Mouse (Mus musculus): Measurements from ENCODE around the gene Tm4sf4.

Gene Tm4sf4

DNA sequence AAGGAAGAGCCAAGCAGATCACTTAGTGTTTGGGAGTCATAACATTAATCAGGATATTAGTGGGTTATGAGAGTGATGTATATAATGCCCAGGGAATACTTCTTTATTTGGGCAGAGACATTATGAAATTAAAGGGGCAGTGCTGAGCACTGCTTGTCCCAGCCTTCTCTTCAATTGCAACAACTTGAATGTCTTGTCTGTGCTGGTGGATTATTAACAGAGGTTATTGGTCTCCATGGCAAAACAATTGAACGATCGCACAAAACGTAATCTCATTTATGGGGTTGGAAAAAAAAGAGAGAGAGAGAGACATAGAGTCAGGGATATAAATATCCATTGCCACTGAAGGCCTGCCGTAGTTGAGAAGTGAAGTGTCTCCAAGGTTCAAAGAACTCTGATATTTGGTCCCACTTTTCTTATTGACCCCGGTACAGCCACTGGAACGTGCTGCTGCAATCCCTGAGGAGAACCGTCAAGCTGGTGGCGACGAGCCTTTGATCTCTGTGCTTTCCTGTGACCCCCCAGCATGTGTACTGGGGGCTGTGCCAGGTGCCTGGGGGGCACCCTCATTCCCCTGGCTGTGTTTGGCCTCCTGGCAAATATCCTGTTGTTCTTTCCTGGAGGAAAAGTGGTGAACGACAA lies at the start of gene Tm4sf4:
TSS of gene Tm4sf4 (plus strand) at position 226 of the 642 bp plus-strand sequence.
- no peak for DNase-seq

DNA sequence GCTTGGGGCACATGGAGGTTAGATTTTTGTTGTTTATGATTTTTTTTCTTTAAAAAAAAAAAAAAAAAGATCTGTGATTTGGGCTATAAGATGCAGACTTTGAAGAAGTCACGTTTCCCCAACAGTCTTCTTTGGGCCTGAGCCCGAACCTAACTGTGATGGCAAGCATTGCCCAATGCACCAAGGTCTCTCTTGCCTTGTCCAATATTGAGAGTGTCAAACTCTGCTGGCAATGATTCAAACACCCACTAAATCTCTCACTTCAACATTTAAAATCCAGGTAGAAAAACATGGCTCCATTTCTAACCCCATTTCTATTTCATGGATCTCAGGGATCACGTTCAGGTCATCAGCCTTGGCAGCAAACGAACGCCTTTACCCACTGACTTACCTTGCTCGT lies 38.7 kb upstream of the Tm4sf4 start:
- DNase-seq = no peak

DNA sequence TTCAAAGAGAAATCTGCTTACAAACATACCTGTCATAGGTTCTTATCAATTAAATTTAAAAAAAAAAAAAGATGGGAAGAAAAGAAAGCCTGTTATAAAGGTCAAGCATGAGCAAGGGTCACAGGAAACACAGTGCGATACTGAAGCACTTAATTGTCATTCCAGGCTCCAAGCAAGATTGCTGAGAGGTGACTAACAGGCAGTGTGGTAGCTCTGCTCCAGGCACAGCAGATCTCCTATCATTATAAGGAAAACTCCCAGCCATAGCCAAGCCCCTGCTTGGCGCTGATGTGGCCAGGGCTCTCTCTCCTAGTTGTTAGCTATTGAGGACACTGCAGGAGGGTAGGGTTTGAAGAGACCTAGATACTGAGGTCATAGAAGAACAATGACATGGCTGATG lies 38.2 kb upstream of the Tm4sf4 start:
- no peak for DNase-seq

DNA sequence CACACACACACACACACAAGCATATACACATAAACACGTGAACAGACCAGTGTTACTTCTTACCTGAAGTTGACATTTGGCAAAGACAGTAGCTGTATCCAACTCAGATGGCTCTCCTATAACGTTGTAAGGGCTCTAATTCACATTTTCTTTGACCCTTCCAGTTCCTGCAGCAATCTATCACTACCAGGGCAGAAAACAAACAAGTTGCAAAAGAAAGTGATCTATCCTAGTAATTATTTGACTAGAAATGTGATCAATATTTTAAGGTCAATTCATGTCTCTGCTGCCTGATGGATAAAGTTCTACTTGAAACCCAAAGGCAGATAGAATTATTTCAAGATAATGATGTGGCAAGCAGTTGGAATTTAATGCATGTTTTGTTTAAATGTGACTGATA lies 37.5 kb upstream of the Tm4sf4 start:
- DNase-seq = no peak

DNA sequence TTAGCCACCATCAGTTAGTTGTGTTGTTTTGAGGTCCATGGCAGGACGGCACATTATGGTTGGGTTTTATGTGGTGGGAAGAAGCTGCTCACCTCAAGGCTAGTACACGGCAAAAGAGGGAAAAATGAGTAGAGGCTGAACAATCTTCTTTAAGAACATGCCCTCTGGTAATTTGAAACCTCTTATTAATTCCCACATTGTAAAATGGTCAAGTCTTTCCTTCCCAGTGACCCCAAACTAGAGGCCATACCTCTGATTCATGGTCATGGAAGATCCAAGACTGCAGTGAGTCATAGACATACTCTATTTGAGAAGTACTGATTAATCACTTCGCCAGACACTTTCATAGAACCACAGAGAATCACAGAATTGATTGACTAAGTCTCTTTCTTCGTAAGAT lies 13.6 kb upstream of the Tm4sf4 start:
- DNase-seq = no peak

DNA sequence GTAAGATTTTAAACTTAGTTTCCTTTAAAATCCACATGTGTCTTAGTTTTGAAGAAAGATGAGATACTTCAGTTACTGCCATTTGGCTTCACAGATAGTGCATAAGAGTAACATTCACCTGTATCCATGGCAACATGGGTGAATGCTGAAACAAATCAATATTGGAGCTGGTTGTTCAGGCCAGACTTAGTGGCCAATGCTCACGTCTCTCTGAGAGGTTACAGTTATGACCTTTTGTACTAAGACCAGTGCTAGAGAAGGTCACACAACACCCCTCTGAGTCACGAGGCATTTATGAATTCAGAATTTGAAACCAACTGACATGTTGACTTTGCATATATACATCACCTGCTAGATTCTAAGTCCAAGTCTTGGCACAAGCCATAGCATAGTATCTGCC lies 4.9 kb upstream of the Tm4sf4 start:
- DNase-seq = no peak

DNA sequence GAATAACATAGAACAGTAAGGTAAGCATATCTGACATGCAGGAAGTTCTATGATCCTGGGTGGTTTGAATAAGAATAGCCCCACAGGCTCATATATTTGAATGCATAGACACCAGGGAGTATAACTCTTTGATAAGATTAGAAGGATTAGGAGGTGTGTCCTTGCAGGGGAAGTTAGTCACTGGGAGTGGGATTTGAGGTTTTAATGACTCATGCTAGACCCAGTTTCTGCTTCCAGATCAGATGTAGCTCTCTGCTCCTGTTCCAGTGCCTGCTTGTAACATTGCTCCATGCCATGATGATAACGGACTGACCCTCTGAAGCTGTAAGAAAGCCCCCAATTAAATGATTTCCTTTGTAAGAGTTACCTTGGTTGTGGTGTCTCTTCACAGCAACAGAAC lies 4.5 kb upstream of the Tm4sf4 start:
- no peak for DNase-seq

DNA sequence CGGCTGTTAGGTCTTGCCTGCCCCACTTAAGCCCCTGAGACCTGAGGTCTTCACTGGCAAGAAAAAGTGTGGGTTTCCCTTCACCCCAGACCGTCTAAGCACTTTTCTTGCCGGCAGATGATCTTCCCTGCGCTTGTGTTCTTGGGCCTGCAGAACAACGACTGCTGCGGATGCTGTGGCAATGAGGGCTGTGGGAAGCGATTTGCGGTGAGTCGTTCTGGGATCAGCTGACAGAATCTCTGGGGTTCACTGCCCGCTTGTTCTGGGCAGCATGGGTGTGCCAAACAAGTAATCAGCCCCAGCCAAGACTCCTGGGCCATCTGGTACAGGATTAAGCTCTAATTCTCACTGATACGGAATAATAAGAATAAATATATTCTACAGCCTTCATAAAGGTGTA lies 1.2 kb downstream of the Tm4sf4 start:
- no peak for DNase-seq

DNA sequence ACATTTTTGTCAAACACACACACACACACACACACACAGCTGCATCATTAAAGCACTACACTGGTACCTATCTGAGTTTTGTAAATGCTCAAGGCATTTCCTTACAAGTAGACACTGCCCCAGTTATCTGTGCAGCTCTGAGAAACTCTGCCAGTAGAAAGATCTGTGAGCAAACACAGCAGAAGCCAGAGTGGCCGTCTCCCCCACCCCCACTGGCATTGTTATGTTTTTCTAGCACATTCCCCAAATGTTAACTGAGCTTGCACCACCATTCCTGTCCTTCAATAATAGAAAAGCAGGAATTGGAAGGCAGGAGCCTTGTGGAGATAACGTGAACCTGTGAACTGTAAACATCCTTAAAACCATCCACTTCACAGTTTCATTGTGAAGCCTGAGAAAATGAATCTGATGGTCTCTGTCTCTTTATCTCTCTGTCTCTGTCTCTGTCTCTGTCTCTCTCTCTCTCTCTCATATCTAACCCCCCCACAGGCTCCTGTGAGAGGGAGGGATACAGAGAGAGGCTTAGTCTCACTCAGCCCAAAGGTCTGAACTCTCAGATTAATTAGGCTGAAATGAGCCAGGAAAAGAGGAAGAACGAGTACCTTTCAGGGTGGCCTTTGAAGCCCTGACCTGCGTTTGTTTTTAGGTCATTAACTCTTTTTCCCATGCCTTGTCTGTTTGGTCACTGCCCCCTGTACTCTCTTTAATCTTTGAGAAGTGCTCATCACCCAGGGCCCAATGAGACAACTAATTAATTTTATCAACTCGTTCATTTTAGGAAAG lies 3.8 kb downstream of the Tm4sf4 start:
- DNase-seq = peak; percentile 91

DNA sequence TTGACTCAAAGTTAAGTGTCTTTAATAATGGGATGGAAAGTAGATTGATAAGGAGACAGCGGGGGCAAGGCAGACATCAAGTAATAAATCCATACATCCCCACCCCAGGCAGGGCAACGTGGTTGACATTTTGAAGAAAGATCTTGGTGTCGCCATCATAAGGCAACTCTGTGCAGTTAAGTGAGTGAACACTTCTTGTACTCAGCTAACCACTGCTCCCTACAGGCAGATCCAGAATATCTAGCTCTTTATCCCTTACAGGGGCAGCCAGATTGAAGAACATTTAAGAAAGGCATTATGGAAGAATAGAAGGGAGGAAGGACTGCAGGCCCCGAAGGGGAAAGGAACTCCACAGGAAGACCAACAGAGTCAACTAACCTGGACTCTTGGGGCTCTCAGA lies 4.4 kb downstream of the Tm4sf4 start:
- no peak for DNase-seq

DNA sequence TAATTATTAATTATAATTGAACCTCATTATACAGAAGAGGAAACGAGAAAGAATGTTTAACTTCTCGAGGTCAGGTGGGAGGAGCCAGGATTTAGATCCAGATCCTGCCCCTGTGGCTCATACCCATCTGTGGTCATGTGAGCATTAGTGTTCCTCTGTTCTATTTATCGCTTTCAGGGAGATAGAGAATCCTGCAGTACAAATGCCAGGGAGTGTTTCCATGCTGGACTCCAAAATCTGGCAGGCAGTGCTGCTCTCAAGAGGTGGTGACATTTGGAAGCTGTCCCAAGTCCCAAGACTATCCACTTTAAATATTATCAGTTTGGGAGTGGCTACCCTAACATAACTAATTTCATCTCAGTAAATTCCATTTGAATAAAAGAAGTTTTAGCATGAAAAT lies 6.6 kb downstream of the Tm4sf4 start:
- peak; percentile 91 for DNase-seq

DNA sequence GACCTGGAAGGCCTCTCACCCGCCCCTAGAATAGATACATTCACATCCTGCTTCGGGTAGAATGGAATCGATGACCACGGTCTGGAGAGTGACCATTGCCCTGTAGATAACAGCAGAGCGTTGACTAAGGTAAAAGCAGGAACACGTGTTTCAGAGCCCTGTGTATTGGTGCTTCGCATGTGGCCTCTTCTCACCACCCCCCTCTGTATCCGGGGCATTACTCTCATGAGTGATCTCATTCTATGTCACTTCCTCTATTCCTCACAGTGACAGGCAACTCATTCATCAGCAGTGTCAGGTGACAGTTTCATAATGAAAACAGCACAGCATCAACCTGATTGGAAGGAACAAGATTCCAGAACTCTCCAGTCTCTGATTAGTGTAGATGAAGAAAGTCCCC lies 10.2 kb downstream of the Tm4sf4 start:
- DNase-seq = no peak

DNA sequence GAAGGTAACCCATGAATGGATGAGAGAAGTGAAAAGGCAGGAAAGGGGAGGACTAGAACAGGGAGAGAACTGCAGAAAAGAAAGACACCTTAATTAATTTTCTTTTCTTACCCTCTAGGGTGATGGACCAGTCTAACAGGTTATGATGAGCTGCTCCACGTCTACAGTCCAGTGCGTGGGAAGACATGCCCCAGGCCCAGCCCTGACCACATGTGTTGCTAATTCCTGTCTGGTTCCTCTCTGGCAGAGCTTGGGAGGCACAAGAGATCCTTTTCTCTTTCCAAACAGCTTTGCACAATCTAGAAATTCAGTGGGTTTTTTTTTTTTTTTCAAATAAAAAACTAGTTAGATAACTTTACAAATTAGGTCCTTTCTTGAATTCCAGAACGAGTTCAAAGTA lies 15.8 kb downstream of the Tm4sf4 start:
- no peak for DNase-seq

DNA sequence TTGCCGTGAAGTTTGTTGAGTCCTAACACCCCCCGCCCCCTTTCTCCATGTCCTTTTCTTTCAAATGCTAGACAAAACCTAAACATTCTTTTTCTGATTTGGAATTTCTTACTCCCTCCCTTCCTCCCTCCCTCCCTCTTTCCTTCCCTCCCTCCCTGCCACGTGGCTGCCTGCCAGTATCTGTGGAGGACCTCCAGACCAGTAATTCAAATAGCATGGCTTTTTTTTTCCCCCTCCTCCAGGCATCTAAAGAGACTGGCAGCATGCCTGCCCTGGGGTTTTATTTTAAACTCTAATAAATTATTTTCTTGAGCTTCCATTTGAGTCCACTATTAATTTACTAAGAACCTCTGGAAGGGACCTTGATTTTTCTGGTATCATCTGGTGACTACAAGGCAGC lies 20.6 kb downstream of the Tm4sf4 start:
- DNase-seq = no peak

DNA sequence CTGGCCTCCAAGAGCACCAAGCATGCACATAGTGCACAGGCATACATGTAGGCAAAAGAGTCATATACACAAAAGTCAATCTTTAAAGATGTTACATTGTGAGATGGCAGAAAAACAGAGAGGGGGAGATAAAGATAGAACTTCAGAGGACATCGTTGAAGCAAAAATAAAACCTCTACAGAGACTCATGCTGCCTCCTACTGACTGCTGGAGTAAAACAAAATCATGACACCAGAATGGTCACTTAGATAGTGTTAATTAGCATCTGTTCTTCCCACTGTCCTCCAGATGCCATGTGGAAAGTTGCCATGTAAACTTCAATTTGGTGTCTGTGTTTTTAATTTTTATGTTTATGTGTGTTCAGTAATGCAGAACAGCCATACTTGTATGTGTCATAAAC lies 22.8 kb downstream of the Tm4sf4 start:
- no peak for DNase-seq

DNA sequence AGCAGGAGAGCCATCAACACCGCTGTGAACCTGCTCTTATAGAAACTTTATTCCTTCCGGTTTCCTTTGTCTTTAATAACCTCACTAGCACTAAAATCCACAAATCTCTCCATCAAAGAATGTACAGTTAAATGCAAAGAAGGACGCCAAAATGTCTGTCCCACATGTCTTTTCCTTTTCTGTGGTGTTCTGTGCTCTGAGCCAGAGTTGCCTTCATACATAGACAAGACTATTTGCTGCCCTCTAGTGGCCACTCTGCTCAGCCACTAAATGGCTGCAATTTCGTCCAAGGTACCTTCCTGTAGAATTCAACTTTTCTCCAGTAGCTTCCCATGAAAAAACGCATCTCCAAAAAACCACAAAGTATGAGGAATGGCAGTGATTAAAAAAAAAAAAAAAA lies 23.3 kb downstream of the Tm4sf4 start:
- DNase-seq = peak; percentile 88

DNA sequence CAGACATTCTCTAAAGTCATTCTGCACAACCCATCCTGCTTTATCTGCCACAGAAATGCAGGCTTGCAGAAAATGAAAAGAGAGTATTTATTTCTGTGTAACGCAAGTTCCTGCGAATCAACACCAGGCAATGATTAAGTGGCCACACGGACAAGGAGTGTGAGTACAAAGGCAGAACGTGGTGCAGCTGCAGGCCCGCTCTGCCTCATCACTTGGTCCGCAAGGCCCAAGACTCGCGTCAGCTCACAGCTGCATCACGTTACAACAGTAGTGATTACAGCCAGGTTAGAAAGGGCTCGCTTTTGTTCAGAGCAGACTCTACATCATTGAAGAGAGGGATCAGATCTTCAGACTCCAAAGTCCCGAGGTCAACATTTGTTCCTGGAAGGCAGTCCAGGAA lies 33.5 kb downstream of the Tm4sf4 start:
- DNase-seq = peak; percentile 75

DNA sequence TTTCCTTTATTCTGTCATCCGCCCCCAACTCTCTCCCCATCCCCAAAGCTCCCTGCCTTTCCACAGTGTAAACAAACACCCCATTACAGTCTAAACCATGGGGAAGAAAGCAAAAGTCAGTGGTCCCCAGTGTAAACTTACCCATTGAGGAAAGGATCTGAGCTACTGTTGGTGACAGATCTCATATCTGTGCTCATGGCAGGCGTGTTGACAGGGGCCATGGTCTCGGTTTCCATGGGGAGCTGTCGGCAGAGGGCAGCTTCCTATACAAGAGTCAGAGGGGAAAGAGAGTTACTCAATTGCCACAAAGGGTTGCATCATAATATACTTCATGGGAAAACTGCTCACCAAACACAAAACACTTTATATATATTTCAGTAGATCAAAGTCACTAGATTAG lies 38.2 kb downstream of the Tm4sf4 start:
- DNase-seq = no peak

DNA sequence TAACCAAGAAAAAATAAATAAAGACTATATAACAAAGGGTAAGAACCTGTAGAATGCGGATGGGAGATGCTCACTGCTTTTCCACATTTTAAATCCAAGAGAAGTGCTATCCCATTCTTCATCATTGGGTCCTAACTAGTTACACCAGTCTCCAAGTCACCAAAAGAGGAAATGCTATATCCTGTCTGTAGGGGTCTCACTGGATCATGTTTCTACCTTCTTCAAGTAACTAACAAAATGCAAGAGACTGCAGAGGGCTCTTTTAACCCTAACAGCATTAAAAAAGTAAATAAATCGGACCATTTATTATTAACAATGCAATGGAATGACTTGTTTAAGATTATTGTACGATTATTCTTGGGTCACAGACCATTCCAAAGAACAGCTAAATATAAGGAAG lies 41.2 kb downstream of the Tm4sf4 start:
- no peak for DNase-seq

DNA sequence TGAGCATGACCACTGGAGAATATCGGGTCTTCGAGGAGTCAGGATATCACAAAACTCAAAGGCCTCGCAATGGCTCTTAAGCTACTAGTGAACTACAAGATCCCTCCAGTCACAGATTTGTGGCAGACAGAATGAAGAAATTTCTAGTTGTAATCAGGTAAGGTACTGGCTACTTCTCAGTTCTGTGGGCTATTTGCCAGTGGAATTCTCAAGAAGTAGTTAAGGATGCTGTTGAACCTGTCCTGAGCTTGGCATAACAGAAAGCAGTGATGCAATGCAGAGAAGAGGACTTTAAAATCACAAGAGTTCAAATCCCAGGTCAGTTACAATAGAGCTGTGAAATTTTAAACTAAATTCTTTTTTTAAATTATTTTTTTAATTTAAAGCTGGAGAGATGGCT lies 44.2 kb downstream of the Tm4sf4 start:
- no peak for DNase-seq

DNA sequence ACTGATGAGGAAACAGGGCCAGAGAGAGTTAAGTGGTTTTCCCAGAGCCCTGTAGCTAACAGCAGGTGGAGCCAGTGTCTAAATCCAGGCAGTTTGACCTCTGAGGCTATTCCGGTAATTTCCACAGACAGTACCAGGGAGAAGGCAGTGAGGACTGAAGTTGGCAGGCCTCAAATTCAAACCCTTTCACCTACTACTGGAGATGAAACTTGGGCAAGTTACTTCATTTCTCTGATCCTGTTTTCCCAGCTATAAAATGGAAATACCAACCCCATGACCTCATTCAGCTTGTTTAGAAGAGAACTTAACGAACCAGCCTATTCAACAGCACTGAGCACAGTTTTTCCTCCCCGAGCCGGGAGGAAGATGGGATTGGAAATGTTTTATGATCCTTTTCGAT lies 45.2 kb downstream of the Tm4sf4 start:
- DNase-seq = peak; percentile 94

DNA sequence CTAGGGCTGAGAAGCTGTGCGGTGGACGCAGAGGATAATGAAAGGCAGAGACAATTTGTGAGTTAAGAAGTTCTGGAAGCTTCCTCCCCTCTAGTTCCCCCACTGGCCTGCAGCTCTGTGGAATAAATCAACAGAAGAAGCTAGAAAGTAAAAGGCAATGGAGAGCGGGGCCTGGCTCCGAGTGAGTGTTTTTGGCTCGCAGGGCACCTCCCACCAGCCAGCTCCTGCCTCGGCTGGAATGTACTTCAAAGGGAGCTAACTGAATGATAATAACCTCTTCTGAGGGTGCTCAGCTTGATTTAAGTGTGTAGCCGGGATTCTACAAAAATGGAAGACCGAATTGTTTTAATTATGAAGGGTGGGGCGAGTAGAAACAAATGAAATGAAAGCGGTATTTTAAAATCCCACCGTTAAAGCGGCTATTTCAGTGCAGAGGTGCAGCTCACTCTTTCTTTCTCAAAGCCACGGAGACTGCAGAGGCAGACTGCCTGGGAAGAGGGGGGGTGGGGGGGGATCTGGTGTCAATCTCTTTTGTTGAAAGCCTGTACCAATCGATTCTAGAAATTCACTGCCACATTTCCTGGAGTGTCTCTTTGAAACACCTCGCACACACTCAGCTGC lies 46.0 kb downstream of the Tm4sf4 start:
- DNase-seq = peak; percentile 94

DNA sequence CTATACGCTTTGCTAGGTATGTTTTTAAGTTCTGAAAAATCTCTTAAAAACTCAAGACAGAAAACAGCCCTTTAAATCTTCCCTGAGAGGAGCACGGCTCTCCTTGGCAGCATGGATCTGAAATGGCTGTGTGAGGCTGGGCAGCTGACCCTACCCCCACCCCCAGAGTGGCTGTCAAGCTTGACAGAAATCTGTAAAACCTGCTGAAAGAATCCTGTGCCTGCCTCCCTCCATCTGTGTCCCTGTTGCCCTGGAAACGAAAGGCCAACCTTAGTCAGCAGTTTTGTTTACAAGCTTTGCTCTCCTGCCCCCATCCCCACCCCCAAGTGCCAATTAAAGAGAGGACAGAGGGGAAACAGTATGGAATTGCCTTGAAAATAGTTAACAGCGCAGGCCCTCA lies 47.3 kb downstream of the Tm4sf4 start:
- DNase-seq = peak; percentile 76

DNA sequence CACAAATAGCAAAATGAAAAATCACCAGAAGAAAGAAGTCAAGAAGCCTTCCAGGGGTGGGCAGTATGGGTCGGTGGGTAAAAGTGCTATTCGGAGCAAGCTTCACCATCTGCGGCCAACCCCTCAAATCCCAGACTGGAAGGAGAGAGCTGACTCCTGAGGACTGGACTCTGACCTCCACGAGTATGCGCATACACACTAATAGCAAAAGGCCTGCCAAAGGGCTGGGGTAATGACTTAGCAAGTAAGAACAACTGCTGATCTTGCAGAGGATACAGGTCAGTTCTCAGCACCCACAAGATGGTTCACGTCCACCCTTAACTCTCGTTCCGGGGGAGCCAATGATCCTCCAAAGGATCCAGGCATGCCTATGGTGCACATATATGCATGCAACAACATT lies 49.3 kb downstream of the Tm4sf4 start:
- DNase-seq = no peak

Measured in heart, adult 11 months (tissue).